Mouse (Mus musculus): ENCODE measurements around the gene Gon7.

DNA sequence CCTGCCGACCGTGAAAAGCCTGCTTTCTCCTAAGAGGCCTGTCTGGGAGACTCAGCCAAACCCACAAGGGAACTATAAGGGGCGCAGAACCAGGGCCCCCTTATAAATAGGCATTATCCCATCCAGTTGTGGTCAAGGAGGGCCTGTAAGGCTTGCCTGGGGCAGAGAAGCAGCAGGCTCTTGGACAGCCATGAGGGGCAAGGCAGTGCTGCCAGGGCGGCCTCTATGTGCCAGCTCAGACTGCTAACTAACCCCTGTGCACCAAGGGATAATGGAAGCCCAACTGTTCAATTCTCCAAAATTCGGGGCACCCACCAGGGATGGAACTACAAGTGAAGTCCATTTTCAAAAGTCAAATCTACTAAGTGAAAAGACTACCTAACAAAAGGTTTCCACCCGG is 54.2 kb downstream of the Gon7 start:
- TF ChIP-seq CTCF (IDR thresholded peaks at IDR 0.05; ENCODE audit: borderline replicate concordance, insufficient read depth, low read depth, low read length) = no peak
- no peak for TF ChIP-seq POLR2A (IDR thresholded peaks at IDR 0.05; ENCODE audit: borderline replicate concordance, insufficient read depth, low read length)
